Mouse (Mus musculus) CD4-positive naive resting alpha-beta T cell, adult 57 days (primary cell): Measurements from ENCODE around the gene Tdrd12. TPM values are rescaled to one million over a fixed set of nuclear protein-coding genes. Genes with fewer than 3 reads are reported as not detected.

ENCODE experiments used
- total RNA-seq: library from RNA; stranded (reverse); gene quantifications from one replicate; pipeline ENCODE4 v1.2.4, GENCODE M21; 2023

Tdrd12 gene
- not detected for total RNA-seq

DNA sequence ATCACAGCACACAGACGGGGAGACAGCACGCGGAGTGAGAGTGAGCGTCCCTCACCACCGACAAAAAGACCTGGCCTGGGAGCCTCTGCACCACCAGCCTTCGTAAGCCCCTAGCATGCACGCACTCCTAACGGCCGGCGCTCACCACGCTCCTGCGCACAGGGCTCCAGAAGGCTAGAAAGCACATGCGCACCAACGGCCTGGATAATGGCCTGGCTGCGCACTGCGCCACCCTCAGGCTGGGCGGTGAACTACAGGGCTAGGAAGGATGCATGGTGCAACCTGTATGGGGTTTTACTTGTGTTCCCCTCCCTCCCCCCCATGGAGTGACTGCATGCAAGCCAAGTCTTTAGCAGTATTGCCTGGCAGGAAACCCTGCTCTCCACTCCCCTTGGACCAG, at the start of gene Tdrd12:
TSS of gene Tdrd12 (minus strand) at position 184 of the 400 bp plus-strand sequence.

DNA sequence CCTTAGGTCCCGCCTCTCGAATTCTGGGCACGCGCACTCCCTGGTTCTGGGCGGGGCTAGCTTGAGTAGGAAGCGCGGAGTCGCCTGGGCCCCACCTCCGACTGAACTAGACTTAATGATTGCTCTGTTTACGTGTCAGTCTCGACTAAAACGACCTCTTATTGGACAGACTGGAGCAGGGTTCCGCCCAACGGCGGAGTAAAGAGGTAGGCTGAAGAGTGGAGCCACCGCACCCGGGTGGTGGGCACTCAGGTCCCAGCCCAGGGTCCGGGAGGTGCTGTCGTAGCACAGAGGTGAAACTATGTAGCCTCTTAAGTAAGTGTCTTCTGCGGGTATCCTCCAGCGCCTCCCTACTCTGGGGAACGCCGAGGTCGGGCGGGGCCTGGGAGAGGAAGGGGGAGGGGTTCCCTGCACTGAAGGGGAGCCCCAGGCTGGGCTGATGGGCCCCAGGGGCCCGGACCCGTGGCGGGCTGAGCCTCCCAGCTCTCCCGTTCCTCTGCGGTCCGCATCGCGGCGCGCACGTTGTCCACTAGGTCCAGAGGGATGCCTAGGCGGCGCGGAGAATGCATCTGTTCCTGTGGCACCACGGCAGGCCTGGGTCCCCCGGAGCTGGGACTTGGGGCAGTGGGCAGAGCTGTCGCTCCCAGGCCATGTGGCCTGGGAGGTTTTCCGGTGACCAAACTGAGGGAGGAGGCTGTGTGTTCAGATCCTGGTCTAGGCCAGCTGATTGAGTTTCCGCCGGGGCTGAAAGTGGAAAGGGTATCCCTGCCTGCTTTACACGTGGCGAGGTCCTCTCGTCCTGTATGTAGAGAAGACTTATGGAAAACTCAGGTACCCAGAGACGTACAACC, 48.7 kb upstream of the Tdrd12 start, which contains the start of gene Ankrd27:
TSS of gene Ankrd27 (plus strand) at position 190 of the 851 bp plus-strand sequence.

DNA sequence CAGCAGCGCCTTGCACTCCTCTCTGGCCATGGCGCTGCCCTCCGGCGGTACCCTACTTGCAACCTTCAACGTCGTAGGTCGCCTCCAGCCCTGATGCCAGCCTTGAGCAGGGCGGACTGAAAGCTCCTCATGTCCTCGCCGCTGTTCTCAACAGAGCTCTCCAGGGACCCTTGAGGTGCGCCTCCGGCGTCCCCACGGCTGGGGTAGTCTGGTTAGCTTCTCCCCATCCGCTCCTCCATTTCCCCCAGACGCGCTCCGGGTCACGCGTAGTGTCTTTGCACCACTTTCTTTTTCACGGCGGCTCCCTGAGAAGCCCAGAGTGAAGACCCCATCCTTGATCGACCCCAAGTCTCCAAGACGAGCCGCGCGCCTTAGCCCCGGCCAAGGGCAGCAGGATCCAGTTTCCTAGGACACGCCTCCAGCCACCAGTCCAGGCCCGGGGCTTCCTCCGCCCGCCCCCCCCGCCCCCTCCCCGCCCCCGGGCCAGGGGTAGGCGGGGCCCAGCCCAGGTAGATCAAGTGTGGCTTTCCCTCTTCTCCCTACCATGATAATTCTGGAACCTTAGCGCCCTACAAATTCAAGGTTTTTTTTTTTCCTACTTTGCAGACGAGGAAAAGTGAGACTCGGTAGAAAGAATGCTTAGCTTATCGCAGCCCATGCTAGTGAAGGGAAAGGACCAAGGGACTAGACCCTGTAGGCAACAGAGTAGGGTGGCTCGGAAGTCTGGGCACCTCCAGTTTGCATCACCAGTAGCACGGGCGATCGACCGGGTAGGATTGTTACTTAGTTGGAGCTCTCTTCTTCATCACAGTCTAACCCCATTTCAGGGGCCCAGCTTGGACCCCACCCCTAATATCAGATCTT, 47.9 kb upstream of the Tdrd12 start, which contains the start of gene Rgs9bp:
TSS of gene Rgs9bp (minus strand) at position 392 of the 864 bp plus-strand sequence.

DNA sequence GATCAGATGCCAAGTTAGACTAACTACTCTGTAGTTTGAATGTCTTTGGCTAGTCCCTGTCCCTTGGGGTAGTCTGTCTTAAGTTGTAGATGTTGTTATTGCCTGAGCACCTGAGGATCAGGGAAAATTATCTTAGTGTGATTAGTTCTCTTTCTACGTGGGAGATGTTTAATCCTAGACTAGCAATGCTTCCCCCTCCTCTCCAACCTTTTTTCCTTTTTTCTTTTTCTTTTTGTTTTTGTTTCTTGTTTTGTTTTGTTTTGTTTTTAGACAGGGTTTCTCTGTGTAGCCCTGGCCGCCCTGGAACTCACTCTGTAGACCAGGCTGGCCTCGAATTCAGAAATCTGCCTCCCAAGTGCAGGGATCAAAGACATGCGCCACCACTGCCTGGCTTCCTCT, 18.7 kb upstream of the Tdrd12 start, which contains the start of gene Nudt19:
TSS of gene Nudt19 (minus strand) at position 100 of the 399 bp plus-strand sequence.

DNA sequence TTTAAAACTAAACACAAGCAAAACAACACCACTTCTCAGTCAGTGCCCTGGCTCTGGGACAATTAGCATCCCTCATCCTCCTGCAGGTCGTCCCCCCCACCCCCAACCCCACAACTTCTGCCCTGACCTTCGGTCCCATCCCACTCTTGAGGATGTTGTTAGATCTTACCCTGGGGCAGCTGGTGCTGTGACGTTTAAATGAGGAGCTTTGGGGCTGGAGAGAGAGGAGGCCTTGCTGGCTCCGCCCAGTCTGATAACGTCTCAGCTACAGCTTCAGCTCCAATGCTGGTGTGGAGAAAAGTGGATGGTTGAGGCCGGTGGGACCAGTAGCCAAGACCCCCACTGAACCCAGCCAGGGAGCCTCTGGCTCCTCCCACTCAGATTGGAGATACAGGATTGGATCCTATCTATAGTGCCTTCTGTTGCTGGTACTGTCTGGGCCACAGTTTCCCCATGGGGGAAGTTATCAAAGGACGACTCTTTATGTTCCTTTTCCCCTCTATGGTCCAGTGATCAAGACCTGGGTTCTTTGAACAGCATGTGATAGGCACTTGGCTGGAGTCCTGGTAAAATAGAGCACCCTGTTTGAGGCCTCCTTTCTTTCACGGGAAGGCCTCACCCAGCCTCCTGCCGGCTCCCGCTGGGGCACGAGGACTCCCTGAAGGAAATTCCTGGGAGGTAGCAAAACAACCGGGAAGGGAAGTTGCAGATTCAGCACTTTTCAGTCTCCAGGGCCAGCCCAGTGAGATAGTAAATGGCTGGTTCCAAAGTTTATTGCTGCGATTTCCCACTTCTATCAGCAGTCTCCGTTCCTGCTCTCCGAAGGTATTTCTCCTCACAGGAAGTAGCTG, 89.3 kb downstream of the Tdrd12 start, which contains the start of gene Slc7a9:
TSS of gene Slc7a9 (plus strand) at position 801 of the 851 bp plus-strand sequence.

Other genes starting within 250 kb of the Tdrd12 start
- gene Gpatch1, start 219.3 kb downstream of the Tdrd12 start, total RNA-seq = 17.2 TPM
- 1.2 TPM for gene Rhpn2, start 203.6 kb downstream of the Tdrd12 start, total RNA-seq
- gene Faap24, start 140.9 kb downstream of the Tdrd12 start, total RNA-seq = 9.3 TPM
- 9.2 TPM for gene Cep89, start 140.7 kb downstream of the Tdrd12 start, total RNA-seq
- not detected for gene Slc7a9, start 88.9 kb downstream of the Tdrd12 start, total RNA-seq
- 19.4 TPM for gene Nudt19, start 18.6 kb upstream of the Tdrd12 start, total RNA-seq
- 0.09 TPM for gene Rgs9bp, start 47.8 kb upstream of the Tdrd12 start, total RNA-seq
- gene Ankrd27, start 48.5 kb upstream of the Tdrd12 start, total RNA-seq = 50.6 TPM
- 41.2 TPM for gene Pdcd5, start 109.8 kb upstream of the Tdrd12 start, total RNA-seq
- gene Dpy19l3, start 216.7 kb upstream of the Tdrd12 start, total RNA-seq = 49.4 TPM